Mouse (Mus musculus) left cerebral cortex, postnatal 25 days (tissue): ENCODE data around the gene Pfdn6. TPM values are rescaled to one million over a fixed set of nuclear protein-coding genes. Genes with fewer than 3 reads are reported as not detected.
"Not testable (repeated sequence)": the region's sequence is repeated elsewhere in the genome, so short reads cannot be mapped to it uniquely, and the experiment has no call there.

Experiments
- DNase-seq, 2 experiments: peaks; one replicate each; pipeline ENCODE4 v3.0.0; 2022; ENCODE audit warnings: low spot score in 2 of 2, mixed read lengths in 1 of 2
- intact Hi-C: fragments of 180-260 bp; cut with DNase I; formaldehyde crosslinking; loops from one replicate; pipeline ENCODE4 v1.15.1; 2025
- total RNA-seq, 2 experiments: library from RNA; stranded (reverse); gene quantifications; 2 replicates each; pipeline ENCODE4 v1.2.3; 2021

Gene Pfdn6
- total RNA-seq, 2 experiments from 2014 or later, result 89.7 to 104 TPM

GRCm38 (mm10) chr17:33904835-33905234 lies 35.3 kb downstream of the Pfdn6 start, which contains the start of gene Platr17:
Platr17 (plus strand) TSS chr17:33905135.
- intact Hi-C loops, DNase-seq: not testable (repeated sequence)

DNA sequence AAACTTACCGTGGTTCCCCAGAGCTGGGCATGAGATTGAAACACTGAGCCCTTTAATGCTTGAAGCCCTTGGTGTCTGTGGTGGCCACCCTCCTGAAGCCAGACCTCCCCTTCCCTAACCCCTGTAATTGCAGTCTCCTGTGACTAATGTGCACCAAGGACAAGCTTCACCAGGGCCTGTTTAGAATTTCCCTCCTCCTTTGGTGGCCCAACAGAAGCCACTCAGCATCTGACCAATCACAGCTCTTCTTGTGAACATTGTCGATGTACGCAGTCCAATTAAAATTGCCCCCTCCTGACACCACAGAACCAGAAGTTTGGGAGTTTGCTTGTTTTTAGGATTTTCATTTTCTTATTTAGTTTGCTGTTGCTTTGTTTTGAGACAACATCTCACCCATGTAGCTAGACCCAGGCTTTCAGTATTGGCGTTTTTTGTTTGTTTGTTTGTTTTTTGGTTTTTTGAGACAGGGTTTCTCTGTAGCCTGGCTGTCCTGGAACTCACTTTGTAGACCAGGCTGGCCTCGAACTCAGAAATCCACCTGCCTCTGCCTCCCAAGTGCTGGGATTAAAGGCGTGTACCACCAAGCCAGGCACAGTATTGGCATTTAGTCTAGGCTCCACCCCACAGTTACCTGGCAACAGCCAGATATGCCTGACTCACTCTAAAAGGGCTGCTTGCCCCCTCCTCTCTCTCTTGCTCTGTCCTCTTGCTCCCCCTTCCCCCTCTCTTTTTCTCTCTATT lies 36.1 kb downstream of the Pfdn6 start:
- DNase-seq, intact Hi-C loops: not testable (repeated sequence)

DNA sequence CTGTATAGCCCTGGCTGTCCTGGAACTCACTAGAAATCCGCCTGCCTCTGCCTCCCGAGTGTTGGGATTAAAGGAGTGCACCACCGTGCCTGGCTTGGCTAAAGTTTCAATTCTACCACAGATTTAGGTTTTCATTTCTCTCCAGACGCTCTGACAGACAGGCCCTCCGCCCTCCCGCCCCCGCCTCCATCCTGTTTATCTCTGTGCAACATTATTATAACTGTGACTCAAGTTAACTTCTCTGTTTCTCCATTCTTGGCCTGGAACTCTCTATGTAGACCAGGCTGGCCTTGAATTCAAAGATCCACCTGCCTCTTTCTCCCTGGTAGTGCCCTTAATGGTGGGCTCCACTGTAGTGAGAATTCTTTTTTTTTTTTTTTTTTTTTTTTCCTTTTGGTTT lies 37.7 kb downstream of the Pfdn6 start:
- intact Hi-C loops, result no loop called here
- DNase-seq, result no peak

- no peak for DNase-seq
- intact Hi-C loops, result no loop called here
Observed at GRCm38 (mm10) chr17:33902079-33902478, 38.1 kb downstream of the Pfdn6 start.

DNA sequence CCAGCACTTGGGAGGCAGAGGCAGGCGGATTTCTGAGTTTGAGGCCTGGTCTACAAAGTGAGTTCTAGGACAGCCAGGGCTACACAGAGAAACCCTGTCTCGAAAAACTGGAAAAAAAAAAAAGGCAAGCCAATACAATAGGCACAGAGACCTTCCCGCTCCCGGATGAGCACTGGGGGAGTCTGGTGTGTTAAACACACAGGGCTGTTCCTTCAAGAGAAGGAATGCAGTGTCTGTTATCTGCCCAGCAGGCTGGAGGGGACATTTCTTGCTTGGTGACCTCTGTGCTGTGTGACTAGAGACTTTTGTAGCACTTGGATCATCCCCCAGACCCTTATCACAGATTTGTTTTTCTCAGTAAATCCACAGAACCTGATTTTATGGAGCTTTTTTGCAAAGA lies 38.5 kb downstream of the Pfdn6 start:
- intact Hi-C loops, result no loop called here
- DNase-seq, result no peak

DNA sequence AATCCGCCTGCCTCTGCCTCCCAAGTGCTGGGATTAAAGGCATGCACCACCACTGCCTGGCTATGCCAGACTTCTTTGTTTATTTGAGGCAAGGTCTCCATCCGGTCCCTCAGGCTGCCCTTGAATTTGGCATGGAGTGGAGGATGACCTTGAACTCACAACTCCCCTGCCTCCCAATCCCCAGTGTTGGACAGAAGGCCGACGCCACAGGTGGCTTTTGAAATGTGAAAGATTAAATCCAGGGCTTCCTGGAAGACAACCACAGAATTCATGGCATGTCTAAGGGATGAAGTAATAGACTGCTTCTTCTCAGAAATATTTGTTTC lies 39.2 kb downstream of the Pfdn6 start:
- intact Hi-C loops, result no loop called here
- no peak for DNase-seq

DNA sequence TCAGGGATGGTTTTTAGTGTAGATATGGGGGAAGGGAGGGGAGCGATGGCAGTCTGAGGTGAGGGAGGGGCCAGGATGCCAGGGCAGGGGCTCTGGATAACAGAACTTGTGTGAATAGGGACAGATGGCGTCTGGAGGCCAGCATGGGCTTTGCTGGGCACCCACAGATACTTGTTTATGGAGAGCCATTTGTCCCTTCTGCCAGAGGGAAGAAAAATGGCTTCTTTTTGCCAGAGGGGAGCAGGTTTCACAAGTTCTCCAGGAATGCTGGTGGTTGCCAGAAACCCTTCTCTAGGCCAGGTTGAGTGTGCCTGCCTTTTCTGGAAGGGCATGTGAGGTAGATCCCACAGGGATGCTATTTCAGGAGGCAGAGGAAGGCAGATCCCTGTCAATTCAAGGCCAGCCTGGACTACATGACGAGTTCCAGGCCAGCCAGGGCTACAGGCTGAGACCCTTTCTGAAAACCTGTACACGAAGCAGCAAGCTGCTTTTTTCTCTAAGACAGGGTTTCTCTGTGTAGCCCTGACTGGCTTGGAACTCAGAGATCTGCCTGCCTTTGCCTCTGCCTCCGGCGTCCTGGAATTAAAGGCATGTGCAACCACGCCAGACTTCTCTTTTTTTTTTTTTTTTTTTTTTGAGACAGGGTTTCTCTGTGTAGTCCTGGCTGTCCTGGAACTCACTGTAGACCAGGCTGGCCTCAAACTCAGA lies 39.7 kb downstream of the Pfdn6 start:
- no peak for DNase-seq
- intact Hi-C loops, result no loop called here

- no peak for DNase-seq
- intact Hi-C loops, result no loop called here
Observed at GRCm38 (mm10) chr17:33899642-33900041, 40.5 kb downstream of the Pfdn6 start.

GRCm38 (mm10) chr17:33898193-33898592 lies 42.0 kb downstream of the Pfdn6 start:
- DNase-seq, intact Hi-C loops: not testable (repeated sequence)

GRCm38 (mm10) chr17:33897114-33897794 lies 42.9 kb downstream of the Pfdn6 start:
- intact Hi-C loops, result no loop called here
- DNase-seq, result no peak

- intact Hi-C loops, DNase-seq: not testable (repeated sequence)
Observed at GRCm38 (mm10) chr17:33893011-33893410, 47.1 kb downstream of the Pfdn6 start.

GRCm38 (mm10) chr17:33892429-33892828 lies 47.7 kb downstream of the Pfdn6 start:
- DNase-seq, result no peak
- intact Hi-C loops, result no loop called here

DNA sequence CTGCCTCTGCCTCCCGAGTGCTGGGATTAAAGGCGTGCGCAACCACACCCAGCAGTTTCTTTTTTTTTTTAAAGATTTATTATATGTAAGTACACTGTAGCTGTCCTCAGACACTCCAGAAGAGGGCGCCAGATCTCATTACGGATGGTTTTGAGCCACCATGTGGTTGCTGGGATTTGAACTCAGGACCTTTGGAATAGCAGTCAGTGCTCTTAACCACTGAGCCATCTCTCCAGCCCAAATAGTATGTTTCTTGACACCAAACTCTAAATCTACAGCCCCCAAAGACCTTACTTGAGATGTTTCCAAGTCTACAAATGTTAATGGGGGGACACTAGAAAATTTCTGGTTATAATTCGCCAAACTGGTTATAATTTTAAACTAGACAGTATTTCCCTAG lies 48.3 kb downstream of the Pfdn6 start:
- intact Hi-C loops, DNase-seq: not testable (repeated sequence)

- no peak for DNase-seq
- intact Hi-C loops, result no loop called here
Observed at GRCm38 (mm10) chr17:33891357-33891756, 48.8 kb downstream of the Pfdn6 start.

DNA sequence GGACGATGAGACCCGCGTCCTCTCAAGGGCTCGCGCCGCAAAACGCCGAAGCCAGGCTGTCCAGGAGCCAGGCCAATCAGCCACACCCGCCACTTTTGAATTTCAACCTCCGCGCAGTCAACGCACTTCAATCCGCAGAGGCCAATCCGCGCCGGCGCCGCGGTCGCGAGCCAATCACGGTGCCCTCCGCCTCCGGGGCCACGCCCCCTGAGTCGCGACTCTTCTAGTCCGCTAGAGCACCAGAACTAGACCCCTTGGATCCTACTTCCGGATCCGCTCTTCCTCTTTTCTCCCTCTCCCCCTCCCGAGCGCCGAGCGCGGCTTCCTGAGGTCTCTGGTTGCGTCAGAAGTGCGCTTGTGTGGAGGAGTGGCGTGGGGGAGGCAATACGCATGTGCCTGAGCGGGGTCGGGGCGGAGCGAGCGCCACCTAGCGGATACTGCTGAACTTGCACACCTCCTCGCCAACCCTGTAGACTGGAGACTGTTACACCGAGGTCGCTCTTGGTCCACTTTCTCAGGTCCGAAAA lies 49.5 kb downstream of the Pfdn6 start, which contains the start of gene Kifc1:
Kifc1 (minus strand) TSS at position 129 of the 527 bp plus-strand sequence.
- intact Hi-C loops, result no loop called here
- peak; percentile 99 to 100 for DNase-seq

DNA sequence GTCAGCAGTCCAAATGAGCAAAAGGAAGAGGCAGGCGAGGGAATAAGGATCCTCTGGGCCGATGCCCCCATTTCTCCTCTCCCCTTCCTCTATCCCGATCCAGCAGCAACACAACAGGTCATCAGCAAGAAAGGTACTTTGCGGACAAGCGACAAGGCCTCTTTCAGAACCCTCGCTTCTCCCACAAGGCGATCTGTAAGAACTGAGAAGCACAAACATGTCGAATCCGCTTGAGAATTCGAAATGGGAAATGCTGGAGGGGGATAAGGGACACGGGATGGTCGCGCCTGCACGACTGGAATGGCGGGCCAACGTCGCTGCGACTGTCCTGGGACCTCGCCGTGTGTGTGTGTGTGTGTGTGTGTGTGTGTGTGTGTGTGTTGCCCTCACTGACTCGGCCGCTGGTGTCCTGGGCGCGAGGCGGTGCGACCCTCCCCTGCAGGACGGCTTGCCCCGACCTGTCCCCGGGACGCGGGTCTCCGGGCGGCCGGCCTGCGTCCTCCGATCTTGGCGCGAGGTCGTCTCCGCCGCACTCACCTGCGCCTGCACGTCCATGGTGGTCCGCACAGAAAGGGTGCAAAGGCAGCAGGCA lies 50.1 kb downstream of the Pfdn6 start:
- DNase-seq, intact Hi-C loops: not testable (repeated sequence)
